Mouse (Mus musculus) midbrain, embryonic 15.5 days (tissue): ENCODE data around the gene H2-DMb1. TPM values are rescaled to one million over a fixed set of nuclear protein-coding genes. Genes with fewer than 3 reads are reported as not detected.

Source experiments
- ATAC-seq: fragments of 200-750 bp; cut with Nextera tagmentation; replicated peaks from 2 replicates; pipeline ENCODE4 v1.8.0; 2017; ENCODE audit warnings: moderate TSS enrichment
- H3K27ac ChIP-seq: fragments of 300-500 bp; sonication (generic); 2 replicates; pipeline ENCODE4 v1.5.1; 2015; ENCODE audit warnings: mild to moderate bottlenecking, inconsistent platforms
- H3K27me3 ChIP-seq: fragments of 300-500 bp; sonication (generic); replicated peaks from 2 replicates; pipeline ENCODE4 v1.6.1; 2015; ENCODE audit warnings: inconsistent platforms
- H3K36me3 ChIP-seq: fragments of 300-500 bp; sonication (generic); replicated peaks from 2 replicates; pipeline ENCODE4 v1.6.1; 2015; ENCODE audit warnings: inconsistent platforms
- H3K4me1 ChIP-seq: fragments of 300-500 bp; sonication (generic); 2 replicates; pipeline ENCODE4 v1.6.1; 2015; ENCODE audit warnings: inconsistent platforms
- H3K4me2 ChIP-seq: fragments of 300-500 bp; sonication (generic); 2 replicates; pipeline ENCODE4 v1.6.1; 2015; ENCODE audit warnings: inconsistent platforms, mild to moderate bottlenecking, moderate library complexity
- H3K4me3 ChIP-seq: fragments of 300-500 bp; sonication (generic); 2 replicates; pipeline ENCODE4 v1.5.1; 2015; ENCODE audit warnings: mild to moderate bottlenecking, inconsistent platforms
- H3K9ac ChIP-seq: fragments of 300-500 bp; sonication (generic); 2 replicates; pipeline ENCODE4 v1.6.1; 2015; ENCODE audit warnings: mild to moderate bottlenecking, inconsistent platforms
- H3K9me3 ChIP-seq: fragments of 300-500 bp; sonication (generic); 2 replicates; pipeline ENCODE4 v1.6.1; 2016; ENCODE audit warnings: inconsistent platforms
- WGBS: fragments of 180-500 bp; shearing (Covaris S2); methylation state at CpG from one replicate; pipeline ENCODE4 v1.1.7; 2015; ENCODE audit warnings: mixed read lengths; 5-methylcytosine and 5-hydroxymethylcytosine counted together
- polyA plus RNA-seq: library from polyadenylated mRNA; unstranded; fragments of >200 nt; fragmentation: Nextera tagmentation; extraction: Ambion mirVana; gene quantifications from 2 replicates; pipeline ENCODE4 v1.2.1, GENCODE M21; 2015

Gene H2-DMb1
- polyA plus RNA-seq, result 0.79 and 1.2 TPM in 2 replicates

GRCm38 (mm10) chr17:34152923-34153322 lies at the start of gene H2-DMb1:
TSS of gene H2-DMb1 (plus strand) at chr17:34153072.
- no peaks in the 10 kb centered on the region for H3K4me1 ChIP-seq
- no peak within 1 kb of the TSS for H3K9ac ChIP-seq
- no peak within 1 kb of the TSS for H3K27ac ChIP-seq
- H3K9me3 ChIP-seq, result no peaks in the 10 kb centered on the region
- H3K36me3 ChIP-seq, result no peaks in the 10 kb centered on the region
- no peak for ATAC-seq
- H3K4me2 ChIP-seq, result no peak within 1 kb of the TSS
- no peaks in the 10 kb centered on the region for H3K27me3 ChIP-seq
- no peak within 1 kb of the TSS for H3K4me3 ChIP-seq
- WGBS, result 67% methylated on average over 4 of the region's 4 CpGs

GRCm38 (mm10) chr17:34104804-34105203 lies 48.1 kb upstream of the H2-DMb1 start:
- H3K27ac ChIP-seq, result no peak overlapping the region
- H3K9ac ChIP-seq, result no peak overlapping the region
- no peak for ATAC-seq

DNA sequence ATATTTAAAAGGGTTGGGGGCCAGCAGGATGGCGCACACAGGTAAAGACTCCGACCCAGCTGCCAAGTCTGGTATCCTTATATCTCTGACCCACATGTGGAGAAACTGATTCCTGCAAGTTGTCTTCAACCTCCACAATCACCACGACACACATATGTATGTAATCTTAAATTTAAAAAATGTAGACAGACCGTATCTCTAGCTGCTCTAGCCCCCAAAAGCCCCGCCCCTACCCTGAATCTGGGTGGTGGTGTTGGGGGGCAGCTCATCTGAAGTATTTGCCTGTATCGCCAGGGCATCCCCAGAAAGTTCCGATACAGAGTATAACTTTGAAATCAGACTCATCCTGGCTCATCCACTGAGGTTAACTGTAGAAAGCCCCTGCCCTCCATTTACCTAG lies 46.3 kb upstream of the H2-DMb1 start:
- H3K4me3 ChIP-seq, result no peak overlapping the region
- 87% methylated on average over 7 of the region's 7 CpGs for WGBS
- H3K4me1 ChIP-seq, result peaks cover 3% of the 10 kb centered on the region; the same call in 1 of the 2 replicates
- H3K9me3 ChIP-seq, result no peaks in the 10 kb centered on the region
- H3K4me2 ChIP-seq, result no peak overlapping the region
- ATAC-seq, result no peak
- peaks cover 6% of the 10 kb centered on the region for H3K36me3 ChIP-seq
- no peak overlapping the region for H3K27ac ChIP-seq
- no peak overlapping the region for H3K9ac ChIP-seq
- H3K27me3 ChIP-seq, result no peaks in the 10 kb centered on the region

More at GRCm38 (mm10) chr17:34104804-34105203, 48.1 kb upstream of the H2-DMb1 start:
- H3K4me2 ChIP-seq, result no peak overlapping the region
- H3K36me3 ChIP-seq, result no peaks in the 10 kb centered on the region
- WGBS, result 82% methylated on average over 9 of the region's 9 CpGs
- H3K4me3 ChIP-seq, result no peak overlapping the region
- peaks cover 4% of the 10 kb centered on the region; the same call in 1 of the 2 replicates for H3K4me1 ChIP-seq
- H3K9me3 ChIP-seq, result no peaks in the 10 kb centered on the region
- no peaks in the 10 kb centered on the region for H3K27me3 ChIP-seq

DNA sequence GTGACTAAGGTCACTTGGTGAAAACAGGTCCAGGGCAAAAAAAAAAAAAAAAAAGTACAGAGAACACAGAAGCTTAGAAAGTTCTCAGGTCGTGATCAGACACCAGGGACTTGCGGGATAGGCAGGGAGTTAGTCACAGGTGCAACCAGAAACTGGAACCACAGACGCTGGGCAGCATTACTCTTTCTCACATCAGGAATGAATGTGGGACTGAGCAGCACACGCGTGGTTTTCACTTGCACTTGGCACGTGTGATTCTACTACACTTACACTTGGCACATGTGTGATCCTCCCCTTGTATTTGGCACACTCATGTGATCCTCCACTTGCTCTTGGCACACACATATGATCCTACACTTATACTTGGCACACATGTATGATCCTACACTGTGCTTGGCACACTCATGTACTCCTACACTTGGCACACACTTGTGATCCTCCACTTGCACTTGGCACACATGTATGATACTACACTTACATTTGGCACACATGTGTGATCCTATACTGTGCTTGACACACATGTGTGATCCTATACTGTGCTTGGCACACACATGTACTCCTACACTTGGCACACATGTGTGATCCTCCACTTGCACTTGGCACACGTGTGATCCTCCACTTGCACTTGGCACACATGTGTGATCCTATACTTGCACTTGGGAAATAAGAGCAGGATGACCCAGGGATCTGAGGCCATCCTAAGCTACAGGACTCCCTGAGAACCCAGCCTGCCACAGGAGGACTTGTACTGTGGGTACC lies 45.6 kb upstream of the H2-DMb1 start:
- Histone ChIP-seq H3K4me3 (no peak overlapping the region), H3K36me3 (peaks cover 14% of the 10 kb centered on the region), H3K27me3 (no peaks in the 10 kb centered on the region), H3K9ac (no peak overlapping the region), H3K4me2 (no peak overlapping the region), H3K4me1 (no peaks in the 10 kb centered on the region), H3K27ac (no peak overlapping the region), H3K9me3 (no peaks in the 10 kb centered on the region)
- ATAC-seq, result no peak
- WGBS, result 86% methylated on average over 7 of the region's 7 CpGs

- H3K4me1 ChIP-seq, result no peaks in the 10 kb centered on the region
- H3K9me3 ChIP-seq, result no peaks in the 10 kb centered on the region
- 76% methylated on average over 5 of the region's 6 CpGs for WGBS
- no peak overlapping the region for H3K4me3 ChIP-seq
- no peak overlapping the region for H3K9ac ChIP-seq
- ATAC-seq, result no peak
- no peak overlapping the region for H3K4me2 ChIP-seq
- peaks cover 25% of the 10 kb centered on the region for H3K36me3 ChIP-seq
- H3K27me3 ChIP-seq, result no peaks in the 10 kb centered on the region
- no peak overlapping the region for H3K27ac ChIP-seq
These were observed 44.4 kb upstream of the H2-DMb1 start for GRCm38 (mm10) chr17:34108460-34108859.

DNA sequence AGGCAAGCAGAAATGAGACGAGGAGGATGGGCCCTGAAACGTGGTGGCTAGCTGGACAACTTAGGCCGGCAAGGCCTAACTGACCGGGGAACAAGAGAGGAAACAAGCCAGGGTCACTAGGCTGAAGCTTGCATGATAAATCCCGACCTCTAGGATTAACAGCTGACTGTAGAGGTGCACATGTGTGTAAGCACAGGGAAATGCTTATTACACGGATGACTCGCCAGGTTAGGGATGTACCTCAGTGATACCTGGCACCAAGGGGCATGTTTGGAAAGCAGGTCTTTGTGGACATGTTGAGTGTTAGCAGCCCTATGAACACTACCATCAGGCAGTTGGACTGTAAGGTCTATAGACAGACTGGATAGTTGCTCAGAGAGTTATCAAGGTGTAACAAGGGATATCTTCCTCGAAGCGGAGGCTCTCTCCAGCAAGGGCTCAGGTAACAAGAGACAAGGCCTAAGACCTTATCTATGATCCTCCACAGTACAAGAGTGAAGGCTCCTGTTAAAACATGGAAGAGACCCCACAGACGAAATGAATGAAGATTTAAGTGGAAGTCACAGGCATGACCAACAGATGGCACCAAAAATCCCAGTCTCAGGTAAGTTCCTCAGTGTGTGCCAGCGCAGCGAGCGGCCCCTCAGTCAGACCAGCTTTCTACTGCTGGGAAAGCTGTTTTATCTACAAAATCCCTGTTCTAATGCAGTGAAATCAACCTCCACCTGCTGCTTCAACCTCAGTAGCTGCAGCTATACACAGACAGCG lies 43.6 kb upstream of the H2-DMb1 start:
- H3K4me3 ChIP-seq, result no peak overlapping the region

DNA sequence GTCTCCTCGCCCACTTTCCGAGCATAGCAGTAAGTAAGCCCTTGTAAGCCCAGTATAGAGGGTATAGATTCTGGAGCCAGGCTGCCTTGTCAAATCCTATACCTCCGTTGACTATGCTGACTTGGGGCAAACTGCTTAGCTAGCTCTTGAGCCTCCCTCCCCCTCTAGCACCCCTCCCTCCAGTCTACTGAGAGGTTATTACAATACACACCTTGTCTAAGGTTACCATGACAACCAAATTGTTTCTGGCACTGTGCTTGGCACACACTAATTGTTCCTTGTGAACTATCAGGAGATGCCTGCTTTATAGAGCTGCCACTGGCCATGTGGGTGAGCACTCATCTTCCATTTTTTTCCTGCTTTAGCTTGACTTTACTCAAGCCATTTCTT lies 43.1 kb upstream of the H2-DMb1 start:
- Histone ChIP-seq H3K4me3 (no peak overlapping the region), H3K36me3 (peaks cover 39% of the 10 kb centered on the region), H3K27me3 (no peaks in the 10 kb centered on the region), H3K9me3 (no peaks in the 10 kb centered on the region), H3K4me1 (peaks cover 1% of the 10 kb centered on the region; the same call in 1 of the 2 replicates), H3K27ac (no peak overlapping the region), H3K4me2 (no peak overlapping the region), H3K9ac (no peak overlapping the region)
- peak; percentile 53; the same call in 1 of the 2 replicates for ATAC-seq
- WGBS, result 65% methylated on average over 3 of the region's 3 CpGs

More for the DNA sequence above, 43.6 kb upstream of the H2-DMb1 start:
- Histone ChIP-seq H3K27ac (no peak overlapping the region), H3K9ac (no peak overlapping the region), H3K36me3 (peaks cover 33% of the 10 kb centered on the region), H3K27me3 (no peaks in the 10 kb centered on the region), H3K4me1 (no peaks in the 10 kb centered on the region), H3K4me2 (no peak overlapping the region), H3K9me3 (no peaks in the 10 kb centered on the region)
- WGBS, result 79% methylated on average over 14 of the region's 14 CpGs
- ATAC-seq, result no peak; the same call in 1 of the 2 replicates

GRCm38 (mm10) chr17:34110309-34110708 lies 42.6 kb upstream of the H2-DMb1 start:
- no peak overlapping the region for H3K4me3 ChIP-seq
- H3K4me1 ChIP-seq, result peaks cover 5% of the 10 kb centered on the region; the same call in 1 of the 2 replicates
- ATAC-seq, result no peak
- no peaks in the 10 kb centered on the region for H3K27me3 ChIP-seq
- H3K27ac ChIP-seq, result no peak overlapping the region; the same call in 1 of the 2 replicates
- H3K36me3 ChIP-seq, result peaks cover 44% of the 10 kb centered on the region
- WGBS, result 63% methylated on average over 8 of the region's 8 CpGs
- H3K9me3 ChIP-seq, result no peaks in the 10 kb centered on the region
- H3K9ac ChIP-seq, result no peak overlapping the region
- H3K4me2 ChIP-seq, result no peak overlapping the region

- Histone ChIP-seq H3K27ac (no peak overlapping the region), H3K4me3 (no peak overlapping the region), H3K9ac (no peak overlapping the region), H3K9me3 (no peaks in the 10 kb centered on the region), H3K4me1 (peaks cover 29% of the 10 kb centered on the region), H3K4me2 (no peak overlapping the region), H3K27me3 (no peaks in the 10 kb centered on the region), H3K36me3 (peaks cover 50% of the 10 kb centered on the region)
- WGBS, result 93% methylated on average over 7 of the region's 7 CpGs
- no peak for ATAC-seq
These were observed 38.8 kb upstream of the H2-DMb1 start for GRCm38 (mm10) chr17:34114114-34114513.

- no peak for ATAC-seq
- H3K4me2 ChIP-seq, result peak overlapping the region; percentile 88
- H3K9me3 ChIP-seq, result no peaks in the 10 kb centered on the region
- H3K27ac ChIP-seq, result no peak overlapping the region
- 29% methylated on average over 7 of the region's 7 CpGs for WGBS
- H3K4me1 ChIP-seq, result peaks cover 29% of the 10 kb centered on the region
- H3K4me3 ChIP-seq, result peak overlapping the region; percentile 90
- peak overlapping the region; percentile 73 for H3K9ac ChIP-seq
- peaks cover 41% of the 10 kb centered on the region for H3K36me3 ChIP-seq
- H3K27me3 ChIP-seq, result no peaks in the 10 kb centered on the region
These were observed 36.0 kb upstream of the H2-DMb1 start for GRCm38 (mm10) chr17:34116736-34117370.

DNA sequence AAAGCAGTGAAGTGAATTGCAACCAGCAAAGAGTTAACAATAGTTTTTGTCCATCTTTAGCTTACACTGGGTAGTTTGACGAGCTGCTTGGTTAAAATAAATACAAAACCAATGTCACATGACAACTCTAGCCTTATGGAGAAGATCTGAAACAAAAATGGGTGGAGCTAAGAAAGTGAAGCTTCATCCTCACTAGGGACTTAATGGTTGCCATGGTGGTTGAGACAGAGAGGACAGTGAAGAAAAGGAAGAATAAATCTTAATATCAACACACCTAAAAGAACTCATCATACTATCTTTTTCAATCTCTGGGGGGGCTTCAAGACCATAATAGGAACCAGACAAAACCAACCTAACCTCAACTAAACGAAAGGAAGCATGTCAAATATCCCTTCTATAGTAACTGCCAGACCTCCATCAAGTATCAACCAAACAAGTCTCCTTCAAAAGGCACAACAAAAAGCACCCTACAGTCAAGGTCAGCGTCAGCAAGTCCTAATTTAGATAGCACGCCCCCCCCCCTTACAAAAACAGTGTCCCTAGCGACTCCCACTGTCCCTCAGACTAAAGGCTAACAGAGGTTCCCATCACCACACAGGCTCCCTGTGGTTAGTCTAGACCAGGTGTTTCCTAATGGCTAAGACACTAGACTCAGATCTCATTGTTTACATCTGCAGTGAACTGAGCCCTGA lies 35.3 kb upstream of the H2-DMb1 start:
- 0% methylated on average over 5 of the region's 5 CpGs for WGBS
- no peaks in the 10 kb centered on the region for H3K27me3 ChIP-seq
- peak overlapping the region; percentile 73 for H3K9ac ChIP-seq
- peaks cover 29% of the 10 kb centered on the region for H3K4me1 ChIP-seq
- peak overlapping the region; percentile 90 for H3K4me3 ChIP-seq
- no peak for ATAC-seq
- H3K36me3 ChIP-seq, result peaks cover 34% of the 10 kb centered on the region
- H3K27ac ChIP-seq, result peak overlapping the region; percentile 100
- no peaks in the 10 kb centered on the region for H3K9me3 ChIP-seq
- peak overlapping the region; percentile 88 for H3K4me2 ChIP-seq
